ENCODE assay signal across 8 mouse cellular contexts in genomic region chr12:111401454-111402184, GRCm38 (mm10). TPM values are rescaled to one million over a fixed set of nuclear protein-coding genes. Genes with fewer than 3 reads are reported as not detected.
DNase-seq lines count a peak whose midpoint lies in the region; ATAC-seq and TF ChIP-seq lines count a peak whose summit lies in the region.

No protein-coding gene starts in this region.

- no peak for TF ChIP-seq POLR2A in thymus, adult 2 months (IDR thresholded peaks at IDR 0.05; ENCODE audit: control insufficient read depth, extremely low read depth, insufficient read depth, low read length, poor library complexity)

- H3K4me3 ChIP-seq in thymus, adult 2 months (ENCODE audit: control insufficient read depth, insufficient read depth, low read length): no peak overlapping the region
- H3K4me3 ChIP-seq in intestine, embryonic 14.5 days (ENCODE audit: low read depth, low read length): no peak overlapping the region

- 35% methylated on average over 15 of the region's 15 CpGs for WGBS in thymus, adult 2 months
- 19% methylated on average over 15 of the region's 15 CpGs for WGBS in intestine, embryonic 14.5 days

- DNase-seq in thymus, adult 2 months: peak; percentile 42
- no peak for DNase-seq in thymus, adult 18-20 months
- peak; percentile 84 to 88 for DNase-seq in cerebellum, postnatal 25 days
- DNase-seq in gastrocnemius, adult 8-10 months (ENCODE audit: low spot score in 2 of 2): peak; percentile 49 to 63
- DNase-seq in intestine, embryonic 14.5 days (ENCODE audit: low spot score): peak; percentile 89
- peak; percentile 85 for DNase-seq in left cerebral cortex, postnatal 14 days (ENCODE audit: low spot score in 2 of 2)
- peak; percentile 88 for DNase-seq in mesoderm, embryonic 11.5 days (ENCODE audit: low read depth, low spot score)
- peak; percentile 59 to 84 for DNase-seq in spleen, postnatal 4 days (ENCODE audit: low spot score in 2 of 2)

- ATAC-seq in intestine, embryonic 14.5 days (replicated peaks; ENCODE audit: low FRiP score, low TSS enrichment, low read depth): peak; percentile 45; the same call in 1 of the 2 replicates

- peak; percentile 70; the same call in 1 of the 2 replicates for TF ChIP-seq CTCF in thymus, adult 2 months (IDR thresholded peaks at IDR 0.05; ENCODE audit: borderline replicate concordance, control insufficient read depth, extremely low read depth, insufficient read depth, low read length, poor library complexity)

- intact Hi-C loops in left cerebral cortex, postnatal 14 days (cut with DNase I): no loop called here

- H3K27me3 ChIP-seq in thymus, adult 2 months (ENCODE audit: control insufficient read depth, insufficient read depth, low read length): peaks cover 2% of the 10 kb centered on the region; the same call in 1 of the 2 replicates
- peaks cover 13% of the 10 kb centered on the region for H3K27me3 ChIP-seq in intestine, embryonic 14.5 days (replicated peaks; ENCODE audit: control insufficient read depth, insufficient read depth, low read length)

- H3K4me2 ChIP-seq in intestine, embryonic 14.5 days (ENCODE audit: low read length): no peak overlapping the region

- H3K27ac ChIP-seq in thymus, adult 2 months (ENCODE audit: control insufficient read depth, insufficient read depth, low read length): no peak overlapping the region
- no peak overlapping the region for H3K27ac ChIP-seq in intestine, embryonic 14.5 days (ENCODE audit: low read depth)

- no peaks in the 10 kb centered on the region for H3K36me3 ChIP-seq in thymus, adult 2 months (ENCODE audit: control insufficient read depth, insufficient read depth, low read length)
- no peaks in the 10 kb centered on the region for H3K36me3 ChIP-seq in intestine, embryonic 14.5 days (ENCODE audit: control insufficient read depth, insufficient read depth, low read length)

- no peaks in the 10 kb centered on the region for H3K4me1 ChIP-seq in thymus, adult 2 months (replicated peaks; ENCODE audit: control insufficient read depth, insufficient read depth, low read length)
- peaks cover 3% of the 10 kb centered on the region; the same call in 1 of the 2 replicates for H3K4me1 ChIP-seq in intestine, embryonic 14.5 days (replicated peaks; ENCODE audit: control insufficient read depth, insufficient read depth, low read length)

- H3K9ac ChIP-seq in intestine, embryonic 14.5 days (ENCODE audit: low read length): no peak overlapping the region

- no peaks in the 10 kb centered on the region for H3K9me3 ChIP-seq in intestine, embryonic 14.5 days (ENCODE audit: control insufficient read depth, low read length)

RNA-seq across cellular contexts. Expression of gene Lbhd2, which starts 5.0 kb away (rescaled TPM):
- 1.4 and 1.9 TPM in 2 replicates for polyA plus RNA-seq in thymus, adult 2 months (2012; rRNA removed)
- total RNA-seq in gastrocnemius, adult 8-10 months (2022): not detected
- polyA plus RNA-seq in intestine, embryonic 14.5 days (2014; fragmentation: Nextera tagmentation; extraction: Ambion mirVana): 1.3 and 2.9 TPM in 2 replicates
- total RNA-seq in left cerebral cortex, postnatal 14 days (2021): 1 to 10 TPM in 1 of 2 experiments, not detected in 1; 1.8 TPM

RNA-seq across cellular contexts. Expression of gene Exoc3l4, which starts 15.2 kb away (rescaled TPM):
- polyA plus RNA-seq in thymus, adult 2 months (2012; rRNA removed): 31.0 and 41.5 TPM in 2 replicates
- total RNA-seq in gastrocnemius, adult 8-10 months (2022): 1 to 10 TPM in 3 of 4 experiments, under 1 TPM in 1; 0.72 to 3.2 (median 2.7) TPM
- 8.5 and 10.2 TPM in 2 replicates for polyA plus RNA-seq in intestine, embryonic 14.5 days (2014; fragmentation: Nextera tagmentation; extraction: Ambion mirVana)
- total RNA-seq in left cerebral cortex, postnatal 14 days (2021): under 1 TPM; 0.62 to 0.70 TPM

RNA-seq across cellular contexts. Expression of gene Cdc42bpb, which starts 24.1 kb away (rescaled TPM):
- polyA plus RNA-seq in thymus, adult 2 months (2012; rRNA removed): 59.2 and 62.1 TPM in 2 replicates
- total RNA-seq in gastrocnemius, adult 8-10 months (2022): 10 to 100 TPM; 13.7 to 18.7 (median 14.9) TPM
- 48.2 and 49.0 TPM in 2 replicates for polyA plus RNA-seq in intestine, embryonic 14.5 days (2014; fragmentation: Nextera tagmentation; extraction: Ambion mirVana)
- 100 to 1,000 TPM; 138 to 141 TPM for total RNA-seq in left cerebral cortex, postnatal 14 days (2021)

RNA-seq across cellular contexts. Expression of gene Tnfaip2, which starts 40.6 kb away (rescaled TPM):
- polyA plus RNA-seq in thymus, adult 2 months (2012; rRNA removed): 18.9 and 27.9 TPM in 2 replicates
- total RNA-seq in gastrocnemius, adult 8-10 months (2022): 10 to 100 TPM; 17.0 to 41.0 (median 32.6) TPM
- 3.2 and 5.0 TPM in 2 replicates for polyA plus RNA-seq in intestine, embryonic 14.5 days (2014; fragmentation: Nextera tagmentation; extraction: Ambion mirVana)
- under 1 TPM; 0.40 to 0.93 TPM for total RNA-seq in left cerebral cortex, postnatal 14 days (2021)

Comparison
In these comparisons a context has a peak if more than half of its experiments do, and no peak if none do; other contexts are left out.
1. DNase-seq: peak in thymus, adult 2 months (single experiment), cerebellum, postnatal 25 days (2 of 2), gastrocnemius, adult 8-10 months (2 of 2), intestine, embryonic 14.5 days (single experiment), left cerebral cortex, postnatal 14 days (2 of 2), mesoderm, embryonic 11.5 days (single experiment) and spleen, postnatal 4 days (2 of 2); none in thymus, adult 18-20 months (0 of 2).
2. RNA of gene Cdc42bpb, which starts 24.1 kb away (total RNA-seq): 138 to 141 TPM in left cerebral cortex, postnatal 14 days; 13.7 to 18.7 TPM in gastrocnemius, adult 8-10 months; every median in the first group is over 4 times any median in the second.